Mouse (Mus musculus) embryo, embryonic 11 days (tissue): ENCODE results near the gene Pgap3.
A peak's percentile ranks its signal among the peaks of the same experiment; 100 is the strongest.
"Not testable (repeated sequence)": the region's sequence is repeated elsewhere in the genome, so short reads cannot be mapped to it uniquely, and the experiment has no call there.

Experiments used
- DNase-seq: peaks from one replicate; pipeline ENCODE4 v3.0.0-alpha.2; 2015

Pgap3 gene

DNA sequence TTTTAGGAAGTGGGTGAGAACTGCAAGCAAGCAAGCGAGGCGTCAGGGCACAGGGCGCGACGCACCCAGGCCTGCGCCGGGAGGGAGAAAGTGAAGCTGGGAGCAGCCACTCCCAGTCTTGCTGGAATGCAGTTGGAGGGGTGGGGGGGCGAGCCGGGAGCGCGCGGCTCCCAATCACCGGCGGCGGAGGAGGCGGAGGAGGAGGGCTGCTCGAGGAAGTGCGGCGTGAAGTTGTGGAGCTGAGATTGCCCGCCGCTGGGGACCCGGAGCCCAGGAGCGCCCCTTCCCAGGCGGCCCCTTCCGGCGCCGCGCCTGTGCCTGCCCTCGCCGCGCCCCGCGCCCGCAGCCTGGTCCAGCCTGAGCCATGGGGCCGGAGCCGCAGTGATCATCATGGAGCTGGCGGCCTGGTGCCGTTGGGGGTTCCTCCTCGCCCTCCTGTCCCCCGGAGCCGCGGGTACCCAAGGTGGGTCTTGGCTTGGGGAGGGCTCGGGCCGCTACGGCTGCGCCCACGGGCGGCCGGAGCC, 12.0 kb upstream of the Pgap3 start, which contains the start of gene Erbb2:
Erbb2 (plus strand) TSS at position 198 of the 524 bp plus-strand sequence.
- peak; percentile 91 for DNase-seq

DNA sequence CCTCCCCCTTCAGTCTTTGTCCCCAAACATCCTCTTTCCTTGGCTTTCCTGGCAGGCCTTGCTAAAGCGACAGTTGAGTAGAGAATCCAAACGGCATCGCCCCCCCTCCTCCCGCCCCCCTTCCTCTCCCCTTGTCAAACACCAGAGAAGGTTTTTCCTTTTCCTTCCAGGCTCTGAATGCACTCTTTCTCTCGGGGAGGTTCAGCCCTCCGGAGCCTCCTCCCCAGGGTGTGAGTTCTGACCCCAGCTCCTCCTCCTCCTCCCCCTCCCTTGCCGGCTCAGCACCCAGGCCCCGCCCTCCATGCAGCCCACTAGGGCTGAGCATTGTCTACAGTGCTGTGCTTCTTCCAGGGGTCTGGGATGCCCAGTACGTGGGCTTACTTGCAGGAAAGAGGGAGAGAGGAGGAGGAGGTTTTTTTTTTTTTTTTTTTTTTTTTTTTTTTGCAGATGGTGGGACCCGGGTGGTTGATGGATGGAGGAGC, 9.1 kb upstream of the Pgap3 start:
- DNase-seq: peak; percentile 73

DNA sequence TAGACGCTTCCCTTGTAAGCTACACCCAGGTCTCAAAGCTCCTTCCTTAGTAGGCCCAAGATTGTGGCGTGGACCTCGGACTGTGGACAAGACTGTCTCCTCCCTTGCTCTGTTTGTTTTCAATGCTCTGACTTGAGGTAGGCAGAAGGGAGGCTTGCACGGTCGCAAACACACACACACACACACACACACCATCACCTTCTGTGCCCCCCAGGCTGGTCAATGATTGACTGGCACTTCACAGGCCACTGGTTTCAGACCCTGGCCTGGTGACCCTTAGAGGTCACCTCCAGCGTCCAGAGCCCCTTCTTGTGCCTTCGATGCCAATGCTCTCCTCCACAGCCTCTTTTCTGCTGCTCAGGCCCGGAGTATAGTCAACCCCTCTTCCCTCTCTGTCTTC, 8.6 kb upstream of the Pgap3 start:
- DNase-seq: no peak

DNA sequence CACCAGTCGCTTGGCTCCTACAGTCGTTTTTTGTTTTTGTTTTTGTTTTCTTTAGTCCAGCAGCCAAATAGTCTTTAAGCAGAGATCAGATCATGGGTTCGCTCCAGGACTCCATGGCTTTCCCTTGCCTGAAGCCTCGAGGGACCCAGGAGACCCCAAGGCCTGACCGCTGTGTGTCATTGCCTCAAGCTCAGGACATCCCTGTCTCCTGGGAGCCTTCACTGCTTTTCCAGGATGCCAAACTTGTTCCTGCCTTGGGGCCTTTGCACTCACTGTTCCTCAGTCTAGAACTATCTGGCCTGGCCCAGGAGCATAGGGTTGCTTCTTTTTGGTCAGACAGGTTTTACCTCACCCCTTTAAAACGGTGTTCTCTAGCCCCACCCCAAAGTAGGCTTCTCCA, 6.3 kb upstream of the Pgap3 start:
- no peak for DNase-seq

DNA sequence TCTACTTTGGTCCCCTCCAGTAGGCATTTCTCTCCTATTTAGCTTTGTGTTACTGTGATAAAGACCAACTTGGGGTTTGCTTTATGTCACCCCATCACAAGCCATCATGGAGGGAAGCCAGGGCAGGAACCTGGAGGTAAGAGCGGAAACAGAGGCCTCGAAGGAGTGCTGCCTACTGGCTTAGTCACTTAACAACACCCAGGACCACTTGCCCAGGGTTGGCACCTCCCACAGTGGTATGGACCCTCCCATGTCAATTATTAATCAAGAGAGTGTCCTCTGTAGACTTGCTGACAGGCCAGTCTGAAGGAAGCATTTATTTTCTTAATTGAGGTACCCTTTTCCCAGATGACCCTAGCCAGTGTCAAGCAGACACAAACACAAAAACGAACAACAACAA, 526 bp upstream of the Pgap3 start:
- DNase-seq: no peak

DNA sequence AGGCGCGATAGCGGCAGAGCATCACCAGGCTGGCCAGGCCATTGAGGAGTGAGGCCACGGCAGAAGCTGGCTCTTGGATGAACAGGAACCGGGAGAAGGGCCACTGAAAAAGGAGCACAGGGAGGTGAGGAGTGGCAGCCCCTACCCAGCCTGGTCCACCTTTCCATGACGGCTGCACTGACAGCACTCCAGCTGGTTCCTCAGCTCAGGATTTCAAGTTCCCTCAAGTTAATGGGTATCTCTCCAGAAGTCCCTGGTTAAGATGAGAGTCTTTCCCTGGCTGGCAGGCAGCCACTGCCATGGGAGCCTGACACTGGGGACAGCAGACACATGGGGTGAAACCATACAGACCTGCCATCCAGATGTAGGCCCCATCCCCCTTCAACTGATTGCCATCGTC, 2.3 kb downstream of the Pgap3 start:
- DNase-seq: no peak

DNA sequence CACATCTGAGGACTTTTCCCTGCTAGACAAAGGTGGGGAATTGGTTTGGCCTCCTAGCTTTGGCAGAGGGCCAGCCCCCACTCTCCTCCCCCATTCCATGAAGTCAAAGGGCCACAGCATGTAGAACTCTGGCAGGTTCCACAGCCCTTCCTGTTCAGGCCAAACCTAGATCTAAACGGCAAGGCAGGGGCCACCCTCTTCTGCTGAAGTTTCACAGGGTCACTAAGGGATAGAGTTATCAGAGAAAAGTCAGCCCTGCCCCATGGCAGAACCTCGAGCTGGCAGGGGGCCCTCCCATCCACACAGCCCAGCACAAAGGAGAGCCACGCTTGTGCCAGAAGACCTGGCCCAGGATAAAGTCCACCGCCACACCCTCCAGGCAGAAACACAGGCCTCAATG, 5.2 kb downstream of the Pgap3 start:
- DNase-seq: no peak

DNA sequence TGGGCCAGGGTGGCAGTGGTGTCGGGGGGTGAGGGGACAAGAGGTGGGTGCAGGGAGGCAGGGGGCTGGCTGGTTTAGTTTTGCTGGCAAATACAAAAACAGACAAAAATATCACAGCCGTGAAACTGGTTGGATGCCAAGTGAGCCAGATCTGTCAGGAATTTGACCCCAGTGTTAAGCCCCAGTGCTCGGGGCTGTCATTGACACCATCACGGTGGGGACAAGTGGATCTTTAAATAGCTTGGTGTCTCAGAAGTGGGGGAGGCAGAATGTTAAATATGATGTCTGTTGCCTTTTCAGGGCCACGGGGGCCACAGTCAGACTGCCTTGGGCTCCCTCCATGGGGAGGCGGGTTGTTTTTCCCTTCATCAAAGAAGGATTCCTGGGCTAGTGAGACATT, 6.0 kb downstream of the Pgap3 start:
- no peak for DNase-seq

DNA sequence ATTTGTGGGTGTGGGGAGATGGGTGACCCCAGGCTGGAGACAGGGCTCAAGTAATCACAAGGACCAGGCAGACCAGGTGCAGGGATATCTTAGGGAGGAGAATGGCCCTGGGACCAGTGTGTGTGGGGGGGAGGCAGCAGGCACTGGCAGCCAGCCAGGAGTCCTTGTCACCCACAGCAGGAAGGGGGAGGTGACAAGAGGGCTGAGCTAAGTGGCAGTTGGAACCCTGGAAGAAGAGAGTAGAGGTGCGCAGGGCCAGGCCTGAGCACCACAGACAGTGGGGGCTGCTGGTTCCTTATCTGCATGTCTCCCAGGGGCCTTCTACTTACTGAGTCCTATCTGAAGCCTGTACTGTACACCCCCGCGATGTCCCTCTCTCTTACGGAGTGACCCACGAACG, 7.0 kb downstream of the Pgap3 start:
- no peak for DNase-seq

DNA sequence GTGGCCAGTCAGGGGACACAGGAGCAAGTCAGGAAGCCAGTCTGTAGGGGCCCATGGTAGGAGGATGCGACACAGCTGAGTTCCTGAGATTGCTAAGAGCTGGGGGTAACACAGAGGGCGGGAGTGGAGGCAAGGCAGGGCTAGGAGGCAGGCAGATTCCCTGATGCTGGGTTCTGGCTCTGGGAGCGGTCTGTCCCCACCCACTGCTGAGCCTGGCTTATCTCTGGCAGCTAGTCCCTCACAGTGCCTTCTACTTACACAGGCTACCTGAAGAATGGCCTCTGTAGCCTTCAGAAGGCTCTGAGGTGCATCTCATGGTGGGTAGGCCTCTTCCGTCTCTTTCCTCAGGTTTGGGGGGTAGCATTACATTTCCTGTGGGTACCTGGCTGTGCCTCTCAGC, 7.6 kb downstream of the Pgap3 start:
- DNase-seq: no peak

DNA sequence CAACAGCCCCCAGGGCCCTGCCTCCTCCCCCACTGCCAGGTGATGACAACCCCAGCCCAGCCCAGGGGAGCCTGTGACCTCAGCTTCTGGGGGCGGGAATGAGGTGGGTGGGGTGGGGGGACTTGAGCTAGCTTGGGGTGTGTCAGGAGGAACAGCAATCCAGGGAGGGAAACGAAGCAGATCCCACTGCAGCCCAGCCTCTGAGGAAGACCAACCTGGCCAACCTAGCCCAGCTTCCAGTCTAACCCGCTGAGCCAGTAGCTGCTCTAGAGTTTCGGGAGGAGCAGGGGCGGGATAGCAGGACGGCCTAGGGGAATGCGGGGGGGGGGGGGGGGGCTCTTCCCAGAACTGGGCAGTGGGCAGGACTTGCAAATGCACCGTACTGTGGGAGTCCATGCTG, 8.3 kb downstream of the Pgap3 start:
- no peak for DNase-seq

DNA sequence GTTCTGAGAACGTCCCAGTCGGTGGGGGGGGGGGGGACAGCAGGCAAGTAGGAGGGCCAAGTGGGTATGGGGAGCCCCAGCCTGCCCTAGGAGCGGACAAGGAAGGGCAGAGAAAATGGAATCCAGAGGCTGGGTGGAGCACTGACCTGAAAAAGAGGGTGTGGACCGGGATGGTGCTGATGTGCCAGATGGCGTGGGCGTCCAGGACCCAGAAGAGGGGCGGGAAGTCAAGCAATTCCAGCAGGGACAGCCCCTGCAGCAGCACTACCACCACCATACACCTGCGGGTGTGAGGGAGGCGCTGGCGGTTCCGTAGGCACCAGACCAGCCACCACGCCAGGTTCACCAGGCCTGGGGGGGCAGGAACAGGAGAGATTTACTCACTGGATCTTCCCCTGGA, 10.1 kb downstream of the Pgap3 start:
- DNase-seq: no peak

DNA sequence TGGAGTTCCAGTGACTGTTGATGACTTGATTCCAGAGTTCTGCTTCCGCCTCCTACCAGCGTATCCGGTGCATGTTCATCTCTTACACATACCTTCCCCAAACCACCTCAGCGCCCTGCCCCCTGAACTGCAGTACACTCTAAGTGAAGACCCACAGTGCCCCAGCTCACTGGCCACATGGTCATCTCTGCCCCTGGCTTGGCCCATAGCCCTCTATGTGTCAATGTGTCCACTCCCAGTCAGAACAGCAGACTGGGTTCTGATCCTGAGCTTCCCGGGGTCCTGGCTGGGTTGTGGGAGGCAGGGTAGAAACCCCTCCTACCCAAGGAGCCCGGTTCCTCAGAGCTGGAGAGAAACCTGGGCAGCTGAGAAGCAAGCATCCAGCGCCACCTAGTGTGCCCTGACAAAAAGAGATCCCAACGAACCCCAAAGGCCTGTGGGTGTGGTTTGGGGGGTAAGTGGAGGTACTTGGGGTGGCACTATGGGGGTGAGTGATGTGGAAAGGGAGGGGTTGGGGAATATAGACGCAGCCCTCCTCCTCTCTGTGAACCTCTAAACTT, 11.0 kb downstream of the Pgap3 start:
- DNase-seq: peak; percentile 78

DNA sequence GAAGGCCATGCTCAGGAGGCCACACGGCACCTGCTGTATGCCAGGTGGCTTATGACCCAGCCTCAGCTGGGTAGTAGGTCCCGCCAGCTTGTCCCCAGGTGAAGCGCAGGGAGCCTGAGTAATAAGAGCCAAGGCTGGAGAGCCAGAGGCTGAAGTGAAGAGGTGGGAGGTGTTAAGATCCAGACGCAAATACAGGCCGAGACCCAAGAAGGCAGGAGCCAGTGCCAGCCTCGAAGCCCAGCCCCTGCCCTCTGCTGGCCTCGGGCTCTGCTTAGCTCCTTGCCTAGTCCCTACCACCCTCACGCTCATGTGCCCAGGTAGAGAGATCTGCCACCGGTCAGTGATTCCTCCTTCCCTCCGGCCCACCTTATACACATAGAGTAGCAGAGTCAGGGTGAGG, 12.0 kb downstream of the Pgap3 start:
- DNase-seq: no peak

DNA sequence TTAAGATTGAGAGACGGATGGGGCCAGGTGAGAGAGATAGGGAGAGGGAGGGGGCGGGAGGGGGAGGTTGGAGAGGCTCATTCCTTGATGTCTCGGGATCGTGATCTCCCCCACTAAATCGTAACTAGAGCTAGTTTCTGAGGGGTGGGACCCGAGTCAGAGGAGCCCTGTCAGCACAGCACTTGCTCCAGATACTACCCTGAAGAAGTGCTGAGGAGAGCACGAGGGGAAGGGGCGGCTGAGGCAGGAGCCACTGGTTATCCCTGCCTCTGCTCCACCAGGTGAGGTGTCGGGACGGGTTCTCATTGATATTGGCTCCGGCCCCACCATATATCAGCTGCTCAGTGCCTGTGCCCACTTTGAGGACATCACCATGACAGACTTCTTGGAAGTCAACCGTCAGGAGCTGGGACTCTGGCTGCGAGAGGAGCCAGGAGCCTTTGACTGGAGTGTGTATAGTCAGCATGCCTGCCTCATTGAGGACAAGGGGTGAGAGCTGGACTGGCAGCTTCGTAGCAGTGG, 13.2 kb downstream of the Pgap3 start:
- no peak for DNase-seq

DNA sequence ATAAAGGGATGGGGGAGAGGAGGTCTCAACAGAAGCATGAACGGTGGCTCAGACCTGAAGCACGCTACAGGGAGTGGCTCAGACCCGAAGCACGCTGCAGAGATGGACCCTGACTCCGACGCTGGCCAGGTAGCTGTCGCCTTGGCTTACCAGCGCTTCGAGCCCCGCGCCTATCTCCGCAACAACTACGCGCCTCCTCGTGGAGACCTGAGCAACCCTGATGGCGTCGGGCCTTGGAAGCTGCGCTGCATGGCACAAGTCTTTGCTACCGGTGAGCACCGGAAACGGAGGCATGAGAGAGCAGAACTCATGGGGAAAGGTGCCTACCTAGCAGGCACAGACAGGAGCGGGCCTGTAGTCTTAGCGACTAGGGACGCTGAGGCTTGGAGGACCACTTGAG, 13.7 kb downstream of the Pgap3 start:
- DNase-seq: peak; percentile 39

DNA sequence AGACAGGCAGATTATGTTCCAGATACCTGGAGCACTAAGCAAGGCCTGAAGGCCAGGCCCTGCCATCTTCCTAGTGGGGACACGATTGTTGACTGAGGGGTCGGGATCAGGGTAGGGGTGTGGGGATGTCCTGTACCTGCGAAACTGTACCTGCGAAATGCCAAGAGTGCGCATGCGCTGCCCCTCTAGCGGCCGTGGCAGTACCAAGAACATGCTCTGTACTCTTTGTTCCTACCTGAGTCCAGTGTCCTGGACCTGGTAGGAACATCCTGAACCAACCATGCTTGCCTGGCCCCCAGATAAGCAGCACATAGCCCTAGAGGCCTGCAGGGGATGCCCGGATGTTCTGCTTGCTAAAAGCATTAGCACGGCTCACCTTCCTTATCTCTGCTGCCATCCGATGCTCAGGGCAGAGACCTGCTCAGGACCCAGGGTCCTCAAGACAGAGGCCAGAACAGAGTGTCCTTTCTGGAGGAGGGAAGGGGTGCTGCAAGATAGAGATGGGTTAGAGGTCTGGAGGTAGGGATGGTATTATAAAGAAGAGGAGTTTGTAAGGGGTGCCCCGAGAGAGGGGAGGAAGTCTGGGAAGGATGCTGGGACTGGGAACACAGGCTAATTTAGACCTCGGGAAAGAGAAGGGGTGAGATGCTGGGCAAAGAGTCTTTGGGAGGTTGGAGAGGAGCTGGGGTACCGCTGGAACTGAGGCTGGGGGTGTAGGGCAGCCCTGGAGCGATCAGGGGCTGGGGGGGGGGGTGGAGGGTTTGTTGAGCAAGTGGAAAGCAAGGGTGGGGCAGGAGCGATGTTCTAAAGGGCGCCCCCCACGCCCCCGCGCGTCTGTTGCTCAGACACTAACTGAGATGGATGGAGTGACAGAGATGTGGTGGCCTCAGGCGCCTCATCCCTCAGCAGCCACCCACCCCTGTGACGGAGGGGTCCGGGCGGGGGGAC, 14.4 kb downstream of the Pgap3 start, which contains the start of gene Pnmt:
Pnmt (plus strand) TSS at position 813 of the 948 bp plus-strand sequence.
- DNase-seq: no peak

DNA sequence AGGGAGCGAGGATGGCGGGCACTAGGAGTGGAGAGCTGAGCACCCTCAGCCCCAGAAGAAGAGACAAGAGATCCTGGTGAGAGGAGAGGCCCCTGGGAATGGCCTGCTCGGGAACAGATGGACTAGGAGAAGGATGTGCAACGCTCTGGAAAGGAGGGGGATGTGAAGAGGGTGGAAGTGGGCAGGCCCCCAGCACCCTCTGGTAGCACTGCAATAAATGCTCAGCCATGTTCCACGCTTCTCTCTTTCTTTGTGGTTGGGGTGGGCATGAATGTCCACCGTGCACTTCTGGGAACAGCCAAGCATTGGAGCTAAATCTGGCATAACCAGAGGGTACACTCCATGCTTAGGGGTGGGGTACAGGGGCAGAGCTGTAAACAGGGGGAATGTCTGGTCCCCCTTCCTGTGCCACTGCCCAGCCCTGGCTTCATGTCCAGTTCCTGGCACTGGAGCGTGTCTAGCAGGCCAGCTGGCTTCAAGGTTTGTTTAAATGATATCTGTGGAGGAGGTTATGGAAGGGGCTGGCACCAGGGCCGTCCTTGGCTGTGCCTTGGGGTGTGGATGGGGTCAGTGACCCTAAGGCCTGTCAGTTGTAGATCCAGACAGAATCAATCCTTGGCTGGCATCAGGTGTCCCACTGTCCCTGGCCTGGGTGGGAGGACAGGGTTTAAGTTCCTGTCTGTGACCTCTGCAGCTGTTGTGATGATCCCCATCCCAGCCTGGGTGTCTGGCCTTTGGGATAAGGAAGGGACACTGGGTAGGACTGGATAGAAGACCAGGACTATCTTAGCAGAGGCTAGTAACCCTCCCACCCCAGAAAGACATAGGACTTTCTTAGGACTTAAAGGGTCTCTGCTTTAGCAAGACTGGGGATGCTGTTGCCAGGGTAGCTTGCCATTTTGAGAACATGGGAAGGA, 15.3 kb downstream of the Pgap3 start:
- DNase-seq: no peak

DNA sequence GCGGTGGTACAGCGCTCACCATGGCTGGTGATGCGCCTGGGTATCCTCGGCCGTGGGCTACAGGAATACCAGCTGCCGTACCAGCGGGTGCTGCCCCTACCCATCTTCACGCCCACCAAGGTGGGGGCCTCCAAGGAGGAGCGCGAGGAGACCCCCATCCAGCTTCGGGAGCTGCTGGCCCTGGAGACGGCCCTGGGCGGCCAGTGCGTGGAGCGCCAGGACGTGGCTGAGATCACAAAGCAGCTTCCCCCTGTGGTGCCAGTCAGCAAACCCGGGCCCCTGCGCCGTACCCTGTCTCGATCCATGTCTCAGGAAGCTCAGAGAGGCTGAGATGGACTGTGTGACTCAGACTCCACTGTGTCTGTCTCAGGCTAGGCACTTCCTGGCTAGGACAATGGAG, 16.1 kb downstream of the Pgap3 start:
- no peak for DNase-seq

DNA sequence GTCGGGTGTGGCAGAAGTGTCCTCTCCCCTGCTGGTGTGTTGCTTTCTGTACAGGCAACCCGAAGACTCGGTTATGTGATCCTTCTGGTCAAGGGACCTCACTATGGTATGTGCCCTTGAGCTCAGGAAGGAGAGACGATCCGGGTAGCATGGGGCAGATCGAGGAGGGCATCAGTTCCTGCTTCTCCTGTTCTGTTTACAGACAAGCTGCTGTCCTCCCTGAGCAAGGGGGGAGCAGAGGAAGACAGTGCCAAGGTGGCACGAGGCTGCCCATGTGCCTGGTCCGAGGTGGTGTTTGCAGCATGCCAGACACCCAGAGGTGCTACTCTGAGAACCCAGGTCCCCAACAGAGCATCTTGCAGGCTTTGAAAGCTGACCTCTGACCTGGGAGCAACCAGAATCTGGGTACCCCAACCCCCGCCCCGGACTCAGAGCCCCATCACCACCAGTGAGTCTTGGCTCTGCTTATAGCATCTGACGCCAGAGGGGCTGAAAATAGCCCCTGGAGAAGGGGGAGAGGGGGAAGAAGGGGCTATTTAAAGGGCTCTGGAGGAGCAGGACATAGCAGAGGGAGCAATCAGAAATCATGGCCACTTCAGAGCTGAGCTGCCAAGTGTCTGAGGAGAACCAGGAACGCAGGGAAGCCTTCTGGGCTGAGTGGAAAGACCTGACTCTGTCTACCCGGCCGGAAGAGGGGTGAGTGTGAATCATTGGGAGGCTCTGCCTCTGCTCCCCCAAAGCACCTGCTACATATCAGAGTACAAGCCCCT, 16.8 kb downstream of the Pgap3 start, which contains the start of gene Tcap:
Tcap (plus strand) TSS at position 551 of the 770 bp plus-strand sequence.
- DNase-seq: no peak

DNA sequence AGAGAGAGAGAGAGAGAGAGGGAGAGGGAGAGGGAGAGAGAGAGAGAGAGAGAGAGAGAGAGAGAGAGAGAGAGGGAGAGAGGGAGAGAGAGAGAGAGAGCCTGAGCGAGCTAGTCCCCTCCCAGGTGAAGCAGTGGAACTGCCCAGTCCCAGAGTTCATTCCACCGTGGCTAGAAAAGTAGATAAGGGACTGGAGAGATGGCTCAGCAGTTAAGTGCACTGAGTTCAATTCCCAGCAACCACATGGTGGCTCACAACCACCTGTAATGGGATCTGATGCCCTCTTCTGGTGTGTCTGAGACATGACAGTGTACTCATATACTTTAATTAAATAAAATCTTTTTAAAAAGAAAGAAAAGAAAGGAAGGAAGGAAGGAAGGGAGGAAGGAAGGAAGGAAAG, 17.9 kb downstream of the Pgap3 start:
- not testable (repeated sequence) for DNase-seq

DNA sequence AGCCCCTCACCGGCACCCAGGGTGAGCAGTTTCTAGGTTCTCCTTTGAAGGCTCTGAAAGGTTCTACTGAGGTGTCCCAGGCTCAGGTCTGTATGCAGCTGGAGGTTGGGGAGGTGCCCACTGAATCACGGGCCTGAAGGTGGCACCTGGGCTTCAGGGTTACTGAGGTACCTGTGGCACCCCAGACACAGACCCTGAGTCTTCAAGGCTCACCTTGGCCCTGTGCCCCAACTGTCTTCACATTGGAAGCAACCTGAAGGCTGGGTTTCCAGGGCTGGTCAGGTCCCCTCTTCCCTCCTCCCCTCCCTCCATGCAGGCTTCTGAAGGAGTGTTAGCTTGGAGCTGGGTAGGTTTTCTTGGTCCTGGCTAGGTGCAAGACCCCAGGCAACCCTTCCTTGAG, 18.6 kb downstream of the Pgap3 start:
- no peak for DNase-seq
